Mouse (Mus musculus) C2C12 (cell line): ENCODE data around the gene Map2k2. TPM values are rescaled to one million over a fixed set of nuclear protein-coding genes. Genes with fewer than 3 reads are reported as not detected.

ENCODE experiments used
- H3K27me3 ChIP-seq: one replicate; pipeline ENCODE4 v1.6.1; 2011; ENCODE audit not compliant: control insufficient read depth, insufficient read depth, insufficient read length
- H3K36me3 ChIP-seq: one replicate; pipeline ENCODE4 v1.6.1; 2011; ENCODE audit not compliant: control insufficient read depth, insufficient read depth
- H3K4me3 ChIP-seq: one replicate; pipeline ENCODE4 v1.5.1; 2011; ENCODE audit warnings: mild to moderate bottlenecking, control low read depth; ENCODE audit not compliant: poor library complexity, insufficient read depth, severe bottlenecking
- H3K79me2 ChIP-seq: one replicate; pipeline ENCODE4 v1.6.1; 2011; ENCODE audit not compliant: control insufficient read depth, insufficient read depth
- H3K79me3 ChIP-seq: one replicate; pipeline ENCODE4 v1.6.1; 2011; ENCODE audit warnings: low read depth, control low read depth
- H3ac ChIP-seq: one replicate; pipeline ENCODE3; 2011; ENCODE audit warnings: low read depth; ENCODE audit not compliant: control insufficient read depth, insufficient read length
- CEBPB ChIP-seq: IDR thresholded peaks from one replicate; pipeline ENCODE4 v1.6.1; 2011; ENCODE audit warnings: low read depth, mild to moderate bottlenecking, control low read depth, moderate library complexity
- CTCF ChIP-seq: IDR thresholded peaks from one replicate; pipeline ENCODE4 v1.5.1; 2011; ENCODE audit not compliant: control insufficient read depth, insufficient read depth, insufficient read length
- FOSL1 ChIP-seq: IDR thresholded peaks from one replicate; pipeline ENCODE4 v1.8.0; 2011; ENCODE audit warnings: mild to moderate bottlenecking, low read length; ENCODE audit not compliant: poor library complexity, insufficient read depth, severe bottlenecking
- MAX ChIP-seq: IDR thresholded peaks from one replicate; pipeline ENCODE4 v1.6.1; 2011; ENCODE audit warnings: mild to moderate bottlenecking, control low read depth
- MYOD1 ChIP-seq: IDR thresholded peaks from one replicate; pipeline ENCODE4 v1.6.1; 2011; ENCODE audit warnings: low read depth; ENCODE audit not compliant: control insufficient read depth, insufficient read length
- MYOG ChIP-seq: IDR thresholded peaks from one replicate; pipeline ENCODE4 v1.6.1; 2011; ENCODE audit not compliant: control insufficient read depth, insufficient read length; ENCODE audit errors: extremely low read depth
- USF1 ChIP-seq: IDR thresholded peaks from one replicate; pipeline ENCODE4 v1.6.1; 2011; ENCODE audit warnings: low read depth, mild to moderate bottlenecking, control low read depth, moderate library complexity
- polyA plus RNA-seq: library from polyadenylated mRNA; unstranded; fragments of >200 nt; fragmentation: generic; extraction: Trizol; gene quantifications from one replicate; pipeline ENCODE4 v1.2.1, GENCODE M21; 2012; ENCODE audit warnings: missing spikeins

The Map2k2 gene
- polyA plus RNA-seq, 1 experiment: 92.2 TPM

DNA sequence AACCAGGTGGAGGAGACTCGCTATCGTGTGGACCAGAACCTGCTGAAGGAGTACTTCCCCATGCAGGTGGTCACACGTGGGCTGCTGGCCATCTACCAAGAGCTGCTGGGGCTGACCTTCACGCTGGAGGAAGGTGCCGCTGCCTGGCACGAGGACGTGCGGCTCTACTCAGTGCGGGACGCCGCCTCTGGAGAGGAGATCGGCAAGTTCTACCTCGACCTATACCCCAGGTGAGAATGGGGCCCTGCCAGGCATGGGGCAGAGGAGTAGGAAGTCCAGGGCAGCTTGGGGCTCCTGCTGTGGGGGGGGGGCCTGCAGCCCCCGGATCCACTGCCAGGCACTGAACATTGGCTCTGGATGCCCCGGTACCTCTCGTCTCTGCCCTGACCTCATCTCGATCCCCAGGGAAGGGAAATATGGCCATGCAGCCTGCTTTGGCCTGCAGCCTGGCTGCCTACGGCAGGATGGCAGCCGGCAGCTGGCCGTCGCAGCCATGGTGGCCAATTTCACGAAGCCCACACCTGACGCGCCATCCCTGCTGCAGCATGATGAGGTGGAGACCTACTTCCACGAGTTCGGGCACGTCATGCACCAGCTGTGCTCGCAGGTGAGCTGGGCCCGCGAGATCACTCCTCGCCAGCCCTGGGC, 25.6 kb upstream of the Map2k2 start:
- H3K79me3 ChIP-seq: no peaks in the 10 kb centered on the region
- H3ac ChIP-seq: no peak overlapping the region
- peaks cover 50% of the 10 kb centered on the region for H3K36me3 ChIP-seq
- H3K79me2 ChIP-seq: no peaks in the 10 kb centered on the region
- no peaks in the 10 kb centered on the region for H3K27me3 ChIP-seq
- no peak for TF ChIP-seq CEBPB
- no peak for TF ChIP-seq CTCF
- no peak for TF ChIP-seq FOSL1
- TF ChIP-seq MYOD1: no peak
- TF ChIP-seq MAX: no peak
- TF ChIP-seq USF1: no peak
- no peak for TF ChIP-seq MYOG
- H3K4me3 ChIP-seq: no peak overlapping the region

GRCm38 (mm10) chr10:81082168-81082960, 23.4 kb upstream of the Map2k2 start:
- Histone ChIP-seq H3K4me3 (no peak overlapping the region), H3K79me3 (no peaks in the 10 kb centered on the region), H3K27me3 (no peaks in the 10 kb centered on the region), H3K79me2 (no peaks in the 10 kb centered on the region), H3K36me3 (peaks cover 38% of the 10 kb centered on the region), H3ac (no peak overlapping the region)
- TF ChIP-seq CTCF: peak; percentile 11
- no peak for TF ChIP-seq MYOG
- TF ChIP-seq FOSL1: no peak

GRCm38 (mm10) chr10:81087021-81087420, 18.7 kb upstream of the Map2k2 start:
- Histone ChIP-seq H3K4me3 (no peak overlapping the region), H3K27me3 (no peaks in the 10 kb centered on the region), H3ac (no peak overlapping the region), H3K79me3 (no peaks in the 10 kb centered on the region), H3K79me2 (no peaks in the 10 kb centered on the region), H3K36me3 (peaks cover 11% of the 10 kb centered on the region)
- no peak for TF ChIP-seq MAX
- peak; percentile 11 for TF ChIP-seq CTCF
- no peak for TF ChIP-seq CEBPB
- no peak for TF ChIP-seq MYOD1
- TF ChIP-seq FOSL1: no peak
- no peak for TF ChIP-seq USF1

DNA sequence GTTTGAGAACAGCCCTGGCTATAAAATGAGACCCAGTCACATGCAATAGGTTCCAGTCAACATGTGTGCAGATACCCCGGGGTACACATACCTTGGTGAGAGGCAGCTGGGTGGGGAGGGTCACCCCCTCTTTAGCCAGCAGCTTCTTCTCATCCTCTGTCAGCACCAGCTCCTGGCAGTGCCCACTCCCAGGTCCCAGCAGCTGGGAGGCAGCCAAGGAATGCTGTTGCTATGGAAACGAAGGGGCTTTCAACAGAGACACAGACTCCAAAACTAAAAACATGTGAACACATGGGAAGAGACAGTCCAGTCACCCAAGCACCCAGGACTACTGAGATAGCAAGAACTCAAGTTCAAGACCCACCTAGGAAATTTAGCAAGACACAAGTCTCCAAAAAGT, 16.5 kb upstream of the Map2k2 start:
- H3ac ChIP-seq: no peak overlapping the region
- H3K36me3 ChIP-seq: no peaks in the 10 kb centered on the region
- H3K79me3 ChIP-seq: no peaks in the 10 kb centered on the region
- H3K4me3 ChIP-seq: no peak overlapping the region
- peaks cover 9% of the 10 kb centered on the region for H3K27me3 ChIP-seq
- TF ChIP-seq MYOG (no peak), CEBPB (no peak), USF1 (no peak), MAX (no peak), MYOD1 (no peak), CTCF (no peak), FOSL1 (no peak)
- H3K79me2 ChIP-seq: no peaks in the 10 kb centered on the region

- Histone ChIP-seq H3K79me3 (no peaks in the 10 kb centered on the region), H3K27me3 (peaks cover 9% of the 10 kb centered on the region), H3K4me3 (no peak overlapping the region), H3K79me2 (no peaks in the 10 kb centered on the region), H3ac (no peak overlapping the region), H3K36me3 (no peaks in the 10 kb centered on the region)
- TF ChIP-seq CEBPB (no peak), USF1 (no peak), MYOG (no peak), CTCF (no peak), MAX (no peak), MYOD1 (no peak), FOSL1 (no peak)
These were observed 15.1 kb upstream of the Map2k2 start for GRCm38 (mm10) chr10:81090621-81091020.
